Mouse (Mus musculus) hindbrain, embryonic 14.5 days (tissue): ENCODE data around the gene Ifit2. TPM values are rescaled to one million over a fixed set of nuclear protein-coding genes. Genes with fewer than 3 reads are reported as not detected.
A peak's percentile ranks its signal among the peaks of the same experiment; 100 is the strongest.

Source experiments
- ATAC-seq: fragments of 200-750 bp; cut with Nextera tagmentation; 2 replicates; pipeline ENCODE4 v1.8.0; 2017; ENCODE audit warnings: moderate number of reproducible peaks, mild to moderate bottlenecking, moderate TSS enrichment, moderate library complexity; ENCODE audit not compliant: low FRiP score
- DNase-seq: peaks from one replicate; pipeline ENCODE4 v3.0.0-alpha.2; 2015; ENCODE audit warnings: low spot score
- H3K27ac ChIP-seq: fragments of 300-500 bp; sonication (generic); 2 replicates; pipeline ENCODE4 v1.5.1; 2014; ENCODE audit warnings: mild to moderate bottlenecking, moderate library complexity
- H3K27me3 ChIP-seq: fragments of 300-500 bp; sonication (generic); 2 replicates; pipeline ENCODE4 v1.6.1; 2014; ENCODE audit warnings: mild to moderate bottlenecking, low read length, mixed read lengths; ENCODE audit not compliant: control insufficient read depth, insufficient read depth
- H3K36me3 ChIP-seq: fragments of 300-500 bp; sonication (generic); replicated peaks from 2 replicates; pipeline ENCODE4 v1.6.1; 2014; ENCODE audit not compliant: control insufficient read depth, insufficient read depth
- H3K4me1 ChIP-seq: fragments of 300-500 bp; sonication (generic); replicated peaks from 2 replicates; pipeline ENCODE4 v1.6.1; 2014; ENCODE audit warnings: antibody characterized with exemption, low read length, mixed read lengths; ENCODE audit not compliant: control insufficient read depth, insufficient read depth
- H3K4me2 ChIP-seq: fragments of 300-500 bp; sonication (generic); replicated peaks from 2 replicates; pipeline ENCODE4 v1.6.1; 2014; ENCODE audit warnings: mild to moderate bottlenecking, moderate library complexity
- H3K4me3 ChIP-seq: fragments of 300-500 bp; sonication (generic); replicated peaks from 2 replicates; pipeline ENCODE4 v1.5.1; 2014; ENCODE audit warnings: mild to moderate bottlenecking, low read length
- H3K9ac ChIP-seq: fragments of 300-500 bp; sonication (generic); 2 replicates; pipeline ENCODE4 v1.6.1; 2014
- H3K9me3 ChIP-seq: fragments of 300-500 bp; sonication (generic); 2 replicates; pipeline ENCODE4 v1.6.1; 2016; ENCODE audit warnings: low read length; ENCODE audit not compliant: control insufficient read depth
- WGBS: fragments of 180-500 bp; shearing (Covaris S2); extraction: QIAGEN DNeasy Blood & Tissue Kit; methylation state at CpG from one replicate; pipeline ENCODE4 v1.1.7; 2014; 5-methylcytosine and 5-hydroxymethylcytosine counted together
- polyA plus RNA-seq: library from polyadenylated mRNA; unstranded; fragments of >200 nt; fragmentation: Nextera tagmentation; extraction: Ambion mirVana; gene quantifications from 2 replicates; pipeline ENCODE4 v1.2.1, GENCODE M21; 2014

Ifit2 gene
- 5.8 and 8.1 TPM in 2 replicates for polyA plus RNA-seq

DNA sequence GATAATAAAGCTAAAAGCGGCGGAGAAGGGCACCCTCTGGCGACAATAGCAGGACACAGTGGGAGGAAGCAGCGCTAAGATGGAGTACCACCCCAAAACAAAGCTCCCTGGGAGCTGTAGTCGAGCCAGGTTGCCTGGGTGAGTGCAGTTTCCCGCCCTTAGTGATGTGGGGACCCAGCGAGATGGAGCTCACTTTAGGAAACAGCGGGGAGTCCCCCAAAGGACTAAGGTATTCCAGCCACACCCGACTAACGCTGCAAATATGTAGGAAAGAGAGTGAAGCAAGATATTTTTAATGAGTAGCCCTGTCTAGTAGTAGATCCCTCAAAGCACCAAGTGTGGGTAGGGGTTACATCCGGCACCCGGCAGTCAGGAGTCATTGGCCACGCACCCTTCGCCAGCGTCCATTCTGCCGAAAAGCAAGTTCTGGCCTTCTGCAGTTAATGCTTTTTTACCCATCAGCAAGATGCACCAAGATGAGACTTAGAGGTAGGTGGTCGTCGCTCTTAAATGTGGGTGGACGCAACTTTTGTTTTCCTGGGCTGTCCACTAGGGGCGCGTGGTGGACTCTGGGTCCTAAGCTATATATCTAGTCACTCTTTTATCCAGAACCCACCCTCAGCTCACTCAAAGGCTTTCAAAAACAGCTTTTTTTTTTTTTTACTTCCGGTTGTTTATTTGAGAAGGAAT lies at the start of gene Ifit2:
TSS of gene Ifit2 (plus strand) at position 161 of the 690 bp plus-strand sequence.
- WGBS = under 1% methylated on average over 22 of the region's 22 CpGs
- Histone ChIP-seq H3K9me3 (no peaks in the 10 kb centered on the region), H3K4me3 (peak within 1 kb of the TSS; percentile 42), H3K4me1 (no peaks in the 10 kb centered on the region), H3K4me2 (peak within 1 kb of the TSS; percentile 69), H3K27me3 (no peaks in the 10 kb centered on the region), H3K36me3 (no peaks in the 10 kb centered on the region), H3K9ac (peak within 1 kb of the TSS; percentile 50), H3K27ac (peak within 1 kb of the TSS; percentile 52)
- ATAC-seq = peak; percentile 95
- DNase-seq = peak; percentile 82

DNA sequence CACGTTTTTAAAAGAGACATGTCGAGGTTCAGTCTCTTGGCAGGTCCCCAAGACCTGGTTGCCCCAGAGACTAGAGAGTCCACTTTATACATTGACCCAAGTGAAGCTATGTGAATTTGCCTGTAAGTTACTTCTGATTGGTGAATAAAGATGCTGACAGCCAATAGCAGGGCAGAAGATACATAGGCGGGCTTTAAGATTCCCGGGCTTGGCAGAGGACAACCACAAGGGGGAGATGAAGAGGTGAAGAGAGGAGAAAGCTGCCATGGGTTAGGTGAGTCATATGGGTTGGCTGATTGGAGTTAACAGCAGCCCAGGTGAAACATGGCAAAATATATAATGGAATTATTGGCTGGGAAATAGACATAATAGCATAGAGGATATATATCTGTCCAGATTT lies 49.7 kb upstream of the Ifit2 start:
- ATAC-seq (no peak), DNase-seq (peak; percentile 37)
- H3K27me3 ChIP-seq = no peaks in the 10 kb centered on the region
- H3K9me3 ChIP-seq = no peaks in the 10 kb centered on the region
- no peak overlapping the region for H3K27ac ChIP-seq
- WGBS = 53% methylated on average over 4 of the region's 4 CpGs
- H3K4me1 ChIP-seq = no peaks in the 10 kb centered on the region
- peaks cover 14% of the 10 kb centered on the region for H3K36me3 ChIP-seq
- H3K4me3 ChIP-seq = no peak overlapping the region
- no peak overlapping the region for H3K4me2 ChIP-seq
- H3K9ac ChIP-seq = no peak overlapping the region

DNA sequence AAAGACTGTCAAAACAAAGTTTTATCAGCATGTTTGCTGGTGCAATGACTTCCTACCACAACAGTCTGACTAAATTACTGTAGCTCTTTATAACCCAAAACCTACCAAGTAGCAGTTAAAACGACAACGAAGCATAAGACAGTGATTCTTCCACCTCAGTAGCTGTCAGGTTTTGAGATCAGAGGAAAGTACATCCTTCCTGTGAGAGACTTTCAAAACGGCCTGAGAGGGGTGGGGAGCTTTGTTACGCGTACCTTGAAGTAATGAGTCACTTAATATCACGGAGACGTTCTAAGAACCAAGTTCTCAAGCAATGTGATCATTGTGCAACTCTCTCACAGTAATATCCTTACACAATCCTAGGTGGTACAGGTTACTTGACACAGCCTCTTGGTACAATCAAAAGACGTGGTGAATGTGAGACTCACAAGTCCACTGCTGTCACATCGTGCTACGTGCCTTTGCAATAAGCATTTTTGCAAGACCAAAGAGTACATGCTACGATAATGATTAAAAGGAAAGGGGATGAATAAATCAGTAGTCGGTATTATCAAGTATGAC lies 45.3 kb upstream of the Ifit2 start:
- Histone ChIP-seq H3K4me1 (no peaks in the 10 kb centered on the region), H3K4me2 (no peak overlapping the region), H3K9ac (no peak overlapping the region), H3K27me3 (no peaks in the 10 kb centered on the region), H3K27ac (no peak overlapping the region), H3K9me3 (no peaks in the 10 kb centered on the region), H3K4me3 (no peak overlapping the region), H3K36me3 (peaks cover 31% of the 10 kb centered on the region)
- ATAC-seq (no peak), DNase-seq (no peak)
- 94% methylated on average over 12 of the region's 12 CpGs for WGBS

DNA sequence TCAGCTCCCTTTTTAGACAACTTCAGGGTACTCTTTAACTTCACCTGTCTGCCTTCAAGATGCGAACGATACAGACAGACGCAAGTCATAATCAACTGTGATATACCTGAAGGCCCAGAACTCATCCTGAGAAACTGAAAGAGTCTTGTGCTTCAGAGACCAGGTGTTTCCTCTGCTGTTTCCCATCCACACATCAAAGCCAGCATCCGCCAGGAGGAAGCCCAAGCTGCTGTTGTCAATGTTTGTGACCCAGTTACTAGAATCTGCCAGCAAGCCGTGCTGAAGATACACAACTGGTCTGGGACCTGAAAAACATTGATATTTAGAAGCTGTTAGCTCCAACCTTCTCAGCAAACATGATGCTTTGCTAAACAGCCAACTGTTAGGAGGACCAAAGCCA lies 39.8 kb upstream of the Ifit2 start:
- ATAC-seq = no peak
- 93% methylated on average over 5 of the region's 5 CpGs for WGBS

GRCm38 (mm10) chr19:34511528-34511927 lies 39.0 kb upstream of the Ifit2 start:
- Histone ChIP-seq H3K27me3 (no peaks in the 10 kb centered on the region), H3K36me3 (peaks cover 24% of the 10 kb centered on the region), H3K9me3 (no peaks in the 10 kb centered on the region), H3K4me3 (no peak overlapping the region), H3K9ac (no peak overlapping the region), H3K4me2 (no peak overlapping the region), H3K4me1 (no peaks in the 10 kb centered on the region), H3K27ac (no peak overlapping the region)
- ATAC-seq (no peak), DNase-seq (no peak)
- 59% methylated on average over 8 of the region's 8 CpGs for WGBS

More for the DNA sequence above, 39.8 kb upstream of the Ifit2 start:
- Histone ChIP-seq H3K4me1 (no peaks in the 10 kb centered on the region), H3K4me2 (no peak overlapping the region), H3K9ac (no peak overlapping the region), H3K36me3 (peaks cover 28% of the 10 kb centered on the region), H3K9me3 (no peaks in the 10 kb centered on the region), H3K27me3 (no peaks in the 10 kb centered on the region), H3K4me3 (no peak overlapping the region), H3K27ac (no peak overlapping the region)
- DNase-seq = no peak

DNA sequence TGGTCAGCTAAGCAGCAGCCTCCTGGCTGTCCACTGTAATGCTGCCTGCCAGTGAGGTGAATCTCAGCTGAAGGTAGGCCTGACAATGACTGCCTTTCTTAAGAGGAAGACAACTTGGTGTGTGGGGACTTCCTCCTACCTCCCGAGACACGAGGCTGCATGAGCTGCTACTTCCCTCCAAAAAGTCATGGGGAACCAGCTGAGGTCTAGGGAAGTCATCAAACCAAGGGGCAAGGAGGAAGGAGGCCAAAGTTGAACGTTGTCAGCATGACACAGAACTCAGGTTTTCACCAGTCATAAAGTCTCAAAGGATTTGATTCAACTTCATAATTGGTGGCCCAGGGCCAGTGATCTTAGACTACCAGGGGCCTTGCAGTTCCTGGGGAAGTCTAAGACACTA lies 34.8 kb upstream of the Ifit2 start:
- 86% methylated on average over 3 of the region's 3 CpGs for WGBS
- Histone ChIP-seq H3K4me1 (no peaks in the 10 kb centered on the region), H3K27me3 (no peaks in the 10 kb centered on the region), H3K27ac (no peak overlapping the region), H3K4me3 (no peak overlapping the region), H3K4me2 (no peak overlapping the region), H3K36me3 (peaks cover under 1% of the 10 kb centered on the region; the same call in 1 of the 2 replicates), H3K9ac (no peak overlapping the region), H3K9me3 (no peaks in the 10 kb centered on the region)
- ATAC-seq (no peak), DNase-seq (no peak)

DNA sequence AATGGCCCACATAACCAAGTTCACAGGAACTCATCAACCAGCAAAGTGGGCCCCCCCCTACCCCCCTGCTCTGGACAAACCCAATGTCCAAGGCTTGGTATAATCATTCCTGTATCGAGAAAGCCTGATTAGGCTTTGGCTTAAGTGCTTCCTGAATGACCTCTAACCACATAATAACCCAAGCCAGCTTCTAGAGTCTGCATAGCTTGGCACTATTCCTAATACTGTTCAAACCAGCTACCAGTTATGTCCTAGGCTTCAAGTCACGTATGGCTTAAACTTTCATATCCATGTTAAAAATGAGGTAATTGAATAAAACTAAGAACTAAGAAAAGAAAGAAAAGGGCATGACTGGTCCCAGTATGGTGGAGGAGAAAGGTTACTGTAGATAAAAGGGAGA lies 34.1 kb upstream of the Ifit2 start:
- Histone ChIP-seq H3K4me3 (no peak overlapping the region), H3K27me3 (no peaks in the 10 kb centered on the region), H3K4me1 (no peaks in the 10 kb centered on the region), H3K9ac (no peak overlapping the region), H3K4me2 (no peak overlapping the region), H3K27ac (no peak overlapping the region), H3K36me3 (no peaks in the 10 kb centered on the region; the same call in 1 of the 2 replicates), H3K9me3 (no peaks in the 10 kb centered on the region)
- 89% methylated on average over 2 of the region's 2 CpGs for WGBS
- no peak for ATAC-seq
- DNase-seq = no peak

- Histone ChIP-seq H3K27me3 (no peaks in the 10 kb centered on the region), H3K4me3 (no peak overlapping the region), H3K4me1 (no peaks in the 10 kb centered on the region), H3K9ac (no peak overlapping the region), H3K9me3 (no peaks in the 10 kb centered on the region), H3K27ac (no peak overlapping the region), H3K36me3 (no peaks in the 10 kb centered on the region; the same call in 1 of the 2 replicates), H3K4me2 (no peak overlapping the region)
- 95% methylated on average over 3 of the region's 3 CpGs for WGBS
- no peak for ATAC-seq
- no peak for DNase-seq
These were observed 33.3 kb upstream of the Ifit2 start for GRCm38 (mm10) chr19:34517197-34517596.

DNA sequence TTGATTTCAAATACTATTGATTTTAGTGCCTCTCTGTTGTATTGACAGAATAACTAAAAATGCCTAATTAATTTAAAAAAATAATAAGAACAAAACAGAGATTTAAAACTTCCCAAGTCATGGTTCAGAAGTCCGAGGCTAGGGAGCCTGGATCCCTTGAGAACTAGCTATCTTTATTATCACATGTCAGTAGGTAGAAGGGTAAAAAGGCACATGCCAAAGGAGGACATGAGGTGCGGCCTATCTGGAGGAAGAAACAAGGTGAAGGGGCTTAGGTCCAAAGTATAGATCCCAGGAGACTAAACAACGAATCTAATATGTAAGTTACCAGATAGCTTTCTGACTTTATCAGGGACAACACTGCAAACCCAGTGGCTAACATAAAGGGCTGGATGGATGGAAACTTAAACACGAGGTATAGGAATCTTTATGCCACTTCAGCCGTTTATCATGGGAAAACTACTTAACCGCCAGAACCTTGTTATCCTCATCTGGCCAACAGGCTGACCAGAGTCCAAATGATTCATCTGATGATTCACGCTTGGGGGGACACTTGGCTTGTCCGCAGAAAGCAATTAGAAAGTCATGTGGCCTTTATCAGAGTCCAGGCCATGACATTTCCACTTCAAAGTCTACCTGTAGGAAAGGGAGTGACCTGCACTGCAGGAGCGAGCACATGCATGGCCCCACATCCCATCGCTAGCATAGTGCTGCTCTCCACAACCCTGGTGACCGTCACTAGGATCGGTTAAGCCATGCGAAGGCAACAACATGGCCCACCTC lies 32.5 kb upstream of the Ifit2 start:
- H3K4me3 ChIP-seq = no peak overlapping the region
- H3K27me3 ChIP-seq = no peaks in the 10 kb centered on the region
- no peaks in the 10 kb centered on the region for H3K4me1 ChIP-seq
- no peak overlapping the region for H3K4me2 ChIP-seq
- H3K27ac ChIP-seq = no peak overlapping the region
- DNase-seq = no peak
- no peak for ATAC-seq
- H3K9me3 ChIP-seq = no peaks in the 10 kb centered on the region
- no peak overlapping the region for H3K9ac ChIP-seq
- no peaks in the 10 kb centered on the region; the same call in 1 of the 2 replicates for H3K36me3 ChIP-seq
- 95% methylated on average over 13 of the region's 13 CpGs for WGBS
